Mouse (Mus musculus): ENCODE data around the gene Olfr67. TPM values are rescaled to one million over a fixed set of nuclear protein-coding genes. Genes with fewer than 3 reads are reported as not detected.

Gene Olfr67
- polyA plus RNA-seq, 1 experiment from 2014 or later: not detected

DNA sequence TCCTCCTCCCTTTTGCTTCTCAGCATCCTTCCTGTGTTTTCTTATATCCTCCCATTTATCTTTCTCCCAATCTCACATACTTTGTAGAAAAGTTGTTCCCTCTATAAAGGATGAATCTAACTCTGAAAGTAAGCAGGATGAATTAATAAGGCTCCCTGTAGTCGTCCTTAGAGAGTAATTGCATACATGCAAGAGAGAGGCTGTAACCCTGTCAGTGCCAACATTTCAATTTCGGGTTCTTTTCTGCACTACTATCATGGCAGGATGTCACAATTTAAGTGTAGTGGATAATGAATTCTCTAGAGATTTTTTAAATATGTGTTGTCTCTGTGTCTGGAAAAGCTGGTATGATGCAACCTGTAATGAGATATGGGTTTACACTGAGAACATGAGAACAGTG is 34.4 kb downstream of the Olfr67 start, which contains the start of gene Olfr630:
Gene Olfr630, minus strand, starts transcription at position 101 of the 400 bp plus-strand sequence.
- CTCF ChIA-PET: no interaction called here
- DNase-seq (ENCODE audit: low read depth, low spot score): no peak
- no peaks in the 10 kb centered on the region for H3K27me3 ChIP-seq
- no peak for ATAC-seq
- POLR2A ChIA-PET: no interaction called here
- in situ Hi-C loops (cut with MboI; ENCODE audit: low pct_unique_long_range_greater_than_20kb): no loop called here
- no peak for TF ChIP-seq CTCF (IDR thresholded peaks at IDR 0.05)

DNA sequence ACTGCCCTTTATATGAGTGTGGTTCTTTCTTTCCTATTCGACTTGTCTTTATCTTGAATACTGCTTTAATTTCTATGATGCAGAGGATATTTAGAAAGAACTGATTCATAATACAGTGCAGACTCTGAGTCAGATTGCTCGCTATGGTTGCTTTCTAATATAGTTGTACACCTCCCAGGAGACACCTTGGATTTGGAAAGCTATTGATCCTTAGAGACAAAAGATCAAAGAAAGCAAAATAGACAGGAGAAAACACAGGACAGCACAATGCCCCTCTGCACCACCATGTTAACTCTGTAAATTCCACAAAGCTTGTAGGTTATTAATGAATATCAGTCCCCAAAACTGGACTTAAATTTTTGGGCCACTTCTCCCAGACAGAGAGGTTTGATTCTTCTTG is 46.8 kb downstream of the Olfr67 start, which contains the start of gene Olfr629:
Gene Olfr629, minus strand, starts transcription at position 101 of the 400 bp plus-strand sequence.
- TF ChIP-seq CTCF (IDR thresholded peaks at IDR 0.05): no peak
- CTCF ChIA-PET: no interaction called here
- no peak for ATAC-seq
- H3K27me3 ChIP-seq: no peaks in the 10 kb centered on the region
- in situ Hi-C loops (cut with MboI; ENCODE audit: low pct_unique_long_range_greater_than_20kb): no loop called here
- DNase-seq (ENCODE audit: low read depth, low spot score): no peak
- POLR2A ChIA-PET: no interaction called here

Other genes starting within 250 kb of the Olfr67 start
- not detected for gene Olfr612, start 249.1 kb downstream of the Olfr67 start, polyA plus RNA-seq (2021)
- 0.42 TPM for gene Olfr613, start 243.7 kb downstream of the Olfr67 start, polyA plus RNA-seq (2021)
- not detected for gene Olfr615, start 235.7 kb downstream of the Olfr67 start, polyA plus RNA-seq (2021)
- gene Olfr616, start 222.7 kb downstream of the Olfr67 start, polyA plus RNA-seq (2021): not detected
- not detected for gene Olfr617, start 218.8 kb downstream of the Olfr67 start, polyA plus RNA-seq (2021)
- gene Olfr618, start 201.7 kb downstream of the Olfr67 start, polyA plus RNA-seq (2021): not detected
- not detected for gene Olfr619, start 191.2 kb downstream of the Olfr67 start, polyA plus RNA-seq (2021)
- not detected for gene Olfr620, start 179.3 kb downstream of the Olfr67 start, polyA plus RNA-seq (2021)
- gene Olfr622, start 149.1 kb downstream of the Olfr67 start, polyA plus RNA-seq (2021): not detected
- gene Olfr623, start 128.1 kb downstream of the Olfr67 start, polyA plus RNA-seq (2021): not detected
- gene Olfr624, start 120.6 kb downstream of the Olfr67 start, polyA plus RNA-seq (2021): 0.15 TPM
- not detected for gene Olfr625-ps1, start 109.1 kb downstream of the Olfr67 start, polyA plus RNA-seq (2021)
- not detected for gene Olfr243, start 77.2 kb downstream of the Olfr67 start, polyA plus RNA-seq (2021)
- gene Olfr628, start 61.4 kb downstream of the Olfr67 start, polyA plus RNA-seq (2021): not detected
- not detected for gene Olfr629, start 46.9 kb downstream of the Olfr67 start, polyA plus RNA-seq (2021)
- gene Olfr630, start 34.5 kb downstream of the Olfr67 start, polyA plus RNA-seq (2021): not detected
- gene Olfr69, start 20.2 kb downstream of the Olfr67 start, polyA plus RNA-seq (2021): not detected
- not detected for gene Olfr68, start 12.1 kb downstream of the Olfr67 start, polyA plus RNA-seq (2021)
- not detected for gene Hbb-bt, start 22.2 kb upstream of the Olfr67 start, polyA plus RNA-seq (2021)
- not detected for gene Hbb-bs, start 36.3 kb upstream of the Olfr67 start, polyA plus RNA-seq (2021)
- not detected for gene Hbb-bh2, start 48.7 kb upstream of the Olfr67 start, polyA plus RNA-seq (2021)
- gene Hbb-bh1, start 51.3 kb upstream of the Olfr67 start, polyA plus RNA-seq (2021): not detected
- not detected for gene Hbb-y, start 61.4 kb upstream of the Olfr67 start, polyA plus RNA-seq (2021)
- not detected for gene Olfr66, start 94.4 kb upstream of the Olfr67 start, polyA plus RNA-seq (2021)
- not detected for gene Olfr64, start 102.7 kb upstream of the Olfr67 start, polyA plus RNA-seq (2021)
- gene Olfr65, start 111.7 kb upstream of the Olfr67 start, polyA plus RNA-seq (2021): not detected
- gene Olfr631, start 137.0 kb upstream of the Olfr67 start, polyA plus RNA-seq (2021): not detected
- not detected for gene Olfr632, start 142.5 kb upstream of the Olfr67 start, polyA plus RNA-seq (2021)
- gene Olfr633, start 152.6 kb upstream of the Olfr67 start, polyA plus RNA-seq (2021): not detected
- gene Olfr635, start 179.3 kb upstream of the Olfr67 start, polyA plus RNA-seq (2021): not detected
- gene Olfr638, start 206.9 kb upstream of the Olfr67 start, polyA plus RNA-seq (2021): not detected
- gene Olfr639, start 225.5 kb upstream of the Olfr67 start, polyA plus RNA-seq (2021): 0.03 TPM
- not detected for gene Olfr640, start 233.8 kb upstream of the Olfr67 start, polyA plus RNA-seq (2021)
- not detected for gene Olfr641, start 243.6 kb upstream of the Olfr67 start, polyA plus RNA-seq (2021)

Measured in Patski (cell line).